ENCODE assay signal across 15 mouse cellular contexts in genomic region chr5:30917891-30918670, GRCm38 (mm10). TPM values are rescaled to one million over a fixed set of nuclear protein-coding genes. Genes with fewer than 3 reads are reported as not detected.
DNase-seq lines count a peak whose midpoint lies in the region; ATAC-seq lines count a peak whose summit lies in the region.
"Had no signal": no experiment of that assay in that cellular context is flagged by ENCODE, and none has a peak within 500 bp of the region (broad histone marks: within the 10 kb centered on the region; RNA-seq: fewer than 3 reads in every experiment).

No protein-coding gene starts in this region.

- DNase-seq in cerebellum, adult 11-12 months: peak; percentile 48
- DNase-seq in heart, adult 9 months (ENCODE audit: low spot score in 2 of 2): no peak
- DNase-seq in yolk sac, embryonic 10.5 days (ENCODE audit: low spot score): no peak
- DNase-seq: cerebellum, postnatal 36 days; lung, postnatal 10 days; thymus, postnatal 4 days had no signal

- no peak overlapping the region for H3K27ac ChIP-seq in heart, embryonic 16.5 days (ENCODE audit: low read length)
- H3K27ac ChIP-seq in limb, embryonic 13.5 days: 0 out of 2 replicates have a peak overlapping the region, but pooled peaks have one; percentile 10
- H3K27ac ChIP-seq: forebrain, embryonic 15.5 days; heart, embryonic 15.5 days; hindbrain, embryonic 13.5 days had no signal

- no peak overlapping the region for H3K4me2 ChIP-seq in heart, embryonic 16.5 days (ENCODE audit: low read depth, low read length)
- no peak overlapping the region for H3K4me2 ChIP-seq in limb, embryonic 13.5 days (replicated peaks)
- H3K4me2 ChIP-seq: forebrain, embryonic 15.5 days; heart, embryonic 15.5 days; hindbrain, embryonic 13.5 days had no signal

- H3K36me3 ChIP-seq in heart, embryonic 16.5 days (ENCODE audit: control insufficient read depth, insufficient read depth): peaks cover 5% of the 10 kb centered on the region
- H3K36me3 ChIP-seq in megakaryocyte, embryonic 14.5 days (replicated peaks; ENCODE audit: low read length): peaks cover 65% of the 10 kb centered on the region
- H3K36me3 ChIP-seq in limb, embryonic 13.5 days: peaks cover 46% of the 10 kb centered on the region
- H3K36me3 ChIP-seq: forebrain, embryonic 15.5 days; hindbrain, embryonic 13.5 days had no signal

- peaks cover 35% of the 10 kb centered on the region for H3K4me1 ChIP-seq in heart, embryonic 16.5 days (ENCODE audit: control insufficient read depth, insufficient read depth, low read length)
- peaks cover 89% of the 10 kb centered on the region for H3K4me1 ChIP-seq in megakaryocyte, embryonic 14.5 days
- peaks cover 85% of the 10 kb centered on the region for H3K4me1 ChIP-seq in limb, embryonic 13.5 days

- 0 out of 2 replicates have a peak overlapping the region, but pooled peaks have one; percentile 38 for H3K9ac ChIP-seq in heart, embryonic 16.5 days (ENCODE audit: low read length)
- H3K9ac ChIP-seq in limb, embryonic 13.5 days: peak overlapping the region; percentile 25; the same call in 1 of the 2 replicates
- H3K9ac ChIP-seq: forebrain, embryonic 15.5 days; heart, embryonic 15.5 days had no signal

- WGBS in heart, embryonic 16.5 days: 86% methylated on average over 31 of the region's 31 CpGs
- WGBS in limb, embryonic 13.5 days: 87% methylated on average over 31 of the region's 31 CpGs

- H3K9me3 ChIP-seq in heart, embryonic 16.5 days (replicated peaks; ENCODE audit: control insufficient read depth, low read length): no peaks in the 10 kb centered on the region
- H3K9me3 ChIP-seq in megakaryocyte, embryonic 14.5 days: no peaks in the 10 kb centered on the region
- H3K9me3 ChIP-seq in limb, embryonic 13.5 days: no peaks in the 10 kb centered on the region
- H3K9me3 ChIP-seq: forebrain, embryonic 15.5 days; heart, embryonic 15.5 days; hindbrain, embryonic 13.5 days had no signal

- H3K4me3 ChIP-seq in heart, embryonic 16.5 days (ENCODE audit: low read length): no peak overlapping the region
- peak overlapping the region; percentile 98 for H3K4me3 ChIP-seq in megakaryocyte, embryonic 14.5 days (replicated peaks)
- 0 out of 2 replicates have a peak overlapping the region, but pooled peaks have one; percentile 5 for H3K4me3 ChIP-seq in limb, embryonic 13.5 days
- H3K4me3 ChIP-seq: forebrain, embryonic 15.5 days; heart, embryonic 15.5 days; hindbrain, embryonic 13.5 days had no signal

- H3K27me3 ChIP-seq in heart, embryonic 16.5 days (ENCODE audit: control insufficient read depth, insufficient read depth, low read length): no peaks in the 10 kb centered on the region
- no peaks in the 10 kb centered on the region for H3K27me3 ChIP-seq in megakaryocyte, embryonic 14.5 days (replicated peaks)
- H3K27me3 ChIP-seq in limb, embryonic 13.5 days: no peaks in the 10 kb centered on the region
- H3K27me3 ChIP-seq: forebrain, embryonic 15.5 days; heart, embryonic 15.5 days had no signal

- ATAC-seq in cerebellum, adult (ENCODE audit: insufficient number of reproducible peaks, low FRiP score, low TSS enrichment): no peak
- no peak for ATAC-seq in heart, embryonic 16.5 days (replicated peaks; ENCODE audit: extremely low read depth, insufficient read depth, low FRiP score)
- ATAC-seq in megakaryocyte, adult 5-6 weeks (ENCODE audit: poor library complexity, severe bottlenecking): no peak
- no peak for ATAC-seq in limb, embryonic 13.5 days (ENCODE audit: low FRiP score, low read depth)
- ATAC-seq: forebrain, embryonic 15.5 days; intestine, postnatal 0 days had no signal

RNA-seq across cellular contexts. Expression of gene Khk, which starts 3.1 kb away (rescaled TPM):
- polyA plus RNA-seq in heart, embryonic 16.5 days (2015; fragmentation: Nextera tagmentation; extraction: Ambion mirVana): 12.9 and 15.0 TPM in 2 replicates
- polyA plus RNA-seq in megakaryocyte, embryonic 14.5 days (2012; ENCODE audit: insufficient read depth, low replicate concordance): 11.7 and 40.4 TPM in 2 replicates
- 92.3 and 93.8 TPM in 2 replicates for total RNA-seq in megakaryocyte, adult 5-6 weeks (2015)
- 52.7 and 70.7 TPM in 2 replicates for total RNA-seq in megakaryocyte, adult 5-6 weeks (2017)
- 20.0 and 22.6 TPM in 2 replicates for polyA plus RNA-seq in limb, embryonic 13.5 days (2015; fragmentation: Nextera tagmentation; extraction: Ambion mirVana)

RNA-seq across cellular contexts. Expression of gene Emilin1, which starts 4.9 kb away (rescaled TPM):
- polyA plus RNA-seq in heart, embryonic 16.5 days (2015; fragmentation: Nextera tagmentation; extraction: Ambion mirVana): 145 and 157 TPM in 2 replicates
- polyA plus RNA-seq in megakaryocyte, embryonic 14.5 days (2012; ENCODE audit: insufficient read depth, low replicate concordance): 427 and 497 TPM in 2 replicates
- 20.2 and 20.3 TPM in 2 replicates for total RNA-seq in megakaryocyte, adult 5-6 weeks (2015)
- total RNA-seq in megakaryocyte, adult 5-6 weeks (2017): 25.5 and 35.5 TPM in 2 replicates
- 279 and 281 TPM in 2 replicates for polyA plus RNA-seq in limb, embryonic 13.5 days (2015; fragmentation: Nextera tagmentation; extraction: Ambion mirVana)

RNA-seq across cellular contexts. Expression of gene Ost4, which starts 10.5 kb away (rescaled TPM):
- polyA plus RNA-seq in heart, embryonic 16.5 days (2015; fragmentation: Nextera tagmentation; extraction: Ambion mirVana): 349 and 355 TPM in 2 replicates
- polyA plus RNA-seq in megakaryocyte, embryonic 14.5 days (2012; ENCODE audit: insufficient read depth, low replicate concordance): 57.7 and 180 TPM in 2 replicates
- 342 and 413 TPM in 2 replicates for total RNA-seq in megakaryocyte, adult 5-6 weeks (2015)
- 286 and 294 TPM in 2 replicates for total RNA-seq in megakaryocyte, adult 5-6 weeks (2017)
- polyA plus RNA-seq in limb, embryonic 13.5 days (2015; fragmentation: Nextera tagmentation; extraction: Ambion mirVana): 408 and 424 TPM in 2 replicates

RNA-seq across cellular contexts. Expression of gene Cgref1, which starts 27.3 kb away (rescaled TPM):
- 2.6 and 2.7 TPM in 2 replicates for polyA plus RNA-seq in heart, embryonic 16.5 days (2015; fragmentation: Nextera tagmentation; extraction: Ambion mirVana)
- polyA plus RNA-seq in megakaryocyte, embryonic 14.5 days (2012; ENCODE audit: insufficient read depth, low replicate concordance): not detected in 2 replicates
- not detected in 2 replicates for total RNA-seq in megakaryocyte, adult 5-6 weeks (2015)
- not detected in 2 replicates for total RNA-seq in megakaryocyte, adult 5-6 weeks (2017)
- polyA plus RNA-seq in limb, embryonic 13.5 days (2015; fragmentation: Nextera tagmentation; extraction: Ambion mirVana): 7.6 and 8.7 TPM in 2 replicates

RNA-seq across cellular contexts. Expression of gene Agbl5, which starts 29.6 kb away (rescaled TPM):
- 10.8 and 11.8 TPM in 2 replicates for polyA plus RNA-seq in heart, embryonic 16.5 days (2015; fragmentation: Nextera tagmentation; extraction: Ambion mirVana)
- polyA plus RNA-seq in megakaryocyte, embryonic 14.5 days (2012; ENCODE audit: insufficient read depth, low replicate concordance): 36.7 and 70.8 TPM in 2 replicates
- total RNA-seq in megakaryocyte, adult 5-6 weeks (2015): 5.7 and 7.1 TPM in 2 replicates
- 3.6 and 3.9 TPM in 2 replicates for total RNA-seq in megakaryocyte, adult 5-6 weeks (2017)
- polyA plus RNA-seq in limb, embryonic 13.5 days (2015; fragmentation: Nextera tagmentation; extraction: Ambion mirVana): 32.5 and 34.0 TPM in 2 replicates
